Mouse (Mus musculus): ENCODE data around the gene Ppp1r14c. TPM values are rescaled to one million over a fixed set of nuclear protein-coding genes. Genes with fewer than 3 reads are reported as not detected.

Ppp1r14c gene
- polyA plus RNA-seq, 1 experiment from 2014 or later: 1.4 TPM

- Histone ChIP-seq H3K4me1 (replicated peaks; ENCODE audit: control insufficient read depth, insufficient read depth, low read length) (no peaks in the 10 kb centered on the region), H3K9me3 (ENCODE audit: control insufficient read depth) (no peaks in the 10 kb centered on the region), H3K4me2 (replicated peaks; ENCODE audit: low read depth) (no peak overlapping the region), H3K36me3 (ENCODE audit: control insufficient read depth, insufficient read depth) (no peaks in the 10 kb centered on the region), H3K27me3 (replicated peaks; ENCODE audit: control insufficient read depth, insufficient read depth, low read length) (no peaks in the 10 kb centered on the region), H3K4me3 (ENCODE audit: low read depth, low read length) (no peak overlapping the region), H3K27ac (ENCODE audit: low read depth, low read length) (no peak overlapping the region), H3K9ac (ENCODE audit: low read depth, low read length) (no peak overlapping the region)
- no peak for ATAC-seq
- 59% methylated on average over 2 of the region's 2 CpGs for WGBS
- no peak for TF ChIP-seq CTCF (IDR thresholded peaks at IDR 0.05; ENCODE audit: low read depth)
These were observed 40.4 kb downstream of the Ppp1r14c start for GRCm38 (mm10) chr10:3406280-3406679.

- Histone ChIP-seq H3K4me1 (replicated peaks; ENCODE audit: control insufficient read depth, insufficient read depth, low read length) (no peaks in the 10 kb centered on the region), H3K4me3 (ENCODE audit: low read depth, low read length) (no peak overlapping the region), H3K9me3 (ENCODE audit: control insufficient read depth) (no peaks in the 10 kb centered on the region), H3K4me2 (replicated peaks; ENCODE audit: low read depth) (no peak overlapping the region), H3K9ac (ENCODE audit: low read depth, low read length) (no peak overlapping the region), H3K27ac (ENCODE audit: low read depth, low read length) (no peak overlapping the region), H3K36me3 (ENCODE audit: control insufficient read depth, insufficient read depth) (no peaks in the 10 kb centered on the region), H3K27me3 (replicated peaks; ENCODE audit: control insufficient read depth, insufficient read depth, low read length) (no peaks in the 10 kb centered on the region)
- 59% methylated on average over 6 of the region's 6 CpGs for WGBS
- ATAC-seq: no peak
- TF ChIP-seq CTCF (IDR thresholded peaks at IDR 0.05; ENCODE audit: low read depth): no peak
These were observed 42.3 kb downstream of the Ppp1r14c start for GRCm38 (mm10) chr10:3408036-3408661.

GRCm38 (mm10) chr10:3408699-3409098 is 42.8 kb downstream of the Ppp1r14c start:
- TF ChIP-seq CTCF (IDR thresholded peaks at IDR 0.05; ENCODE audit: low read depth): no peak
- WGBS: 70% methylated on average over 3 of the region's 3 CpGs
- Histone ChIP-seq H3K9me3 (ENCODE audit: control insufficient read depth) (no peaks in the 10 kb centered on the region), H3K4me1 (replicated peaks; ENCODE audit: control insufficient read depth, insufficient read depth, low read length) (no peaks in the 10 kb centered on the region), H3K36me3 (ENCODE audit: control insufficient read depth, insufficient read depth) (no peaks in the 10 kb centered on the region), H3K4me3 (ENCODE audit: low read depth, low read length) (no peak overlapping the region), H3K27me3 (replicated peaks; ENCODE audit: control insufficient read depth, insufficient read depth, low read length) (no peaks in the 10 kb centered on the region), H3K4me2 (replicated peaks; ENCODE audit: low read depth) (no peak overlapping the region), H3K9ac (ENCODE audit: low read depth, low read length) (no peak overlapping the region), H3K27ac (ENCODE audit: low read depth, low read length) (no peak overlapping the region)
- ATAC-seq: no peak

- Histone ChIP-seq H3K9me3 (ENCODE audit: control insufficient read depth) (no peaks in the 10 kb centered on the region), H3K4me3 (ENCODE audit: low read depth, low read length) (no peak overlapping the region), H3K4me2 (replicated peaks; ENCODE audit: low read depth) (no peak overlapping the region), H3K27me3 (replicated peaks; ENCODE audit: control insufficient read depth, insufficient read depth, low read length) (no peaks in the 10 kb centered on the region), H3K27ac (ENCODE audit: low read depth, low read length) (no peak overlapping the region), H3K4me1 (replicated peaks; ENCODE audit: control insufficient read depth, insufficient read depth, low read length) (no peaks in the 10 kb centered on the region), H3K36me3 (ENCODE audit: control insufficient read depth, insufficient read depth) (no peaks in the 10 kb centered on the region), H3K9ac (ENCODE audit: low read depth, low read length) (no peak overlapping the region)
- ATAC-seq: no peak
- TF ChIP-seq CTCF (IDR thresholded peaks at IDR 0.05; ENCODE audit: low read depth): no peak
- 69% methylated on average over 3 of the region's 3 CpGs for WGBS
These were observed 45.4 kb downstream of the Ppp1r14c start for GRCm38 (mm10) chr10:3411222-3411621.

- H3K9me3 ChIP-seq (ENCODE audit: control insufficient read depth): no peaks in the 10 kb centered on the region
- 78% methylated on average over 2 of the region's 2 CpGs for WGBS
- H3K9ac ChIP-seq (ENCODE audit: low read depth, low read length): no peak overlapping the region
- no peak for TF ChIP-seq CTCF (IDR thresholded peaks at IDR 0.05; ENCODE audit: low read depth)
- no peak for ATAC-seq
- H3K4me1 ChIP-seq (replicated peaks; ENCODE audit: control insufficient read depth, insufficient read depth, low read length): no peaks in the 10 kb centered on the region
- no peaks in the 10 kb centered on the region for H3K27me3 ChIP-seq (replicated peaks; ENCODE audit: control insufficient read depth, insufficient read depth, low read length)
- no peak overlapping the region for H3K4me3 ChIP-seq (ENCODE audit: low read depth, low read length)
- H3K36me3 ChIP-seq (ENCODE audit: control insufficient read depth, insufficient read depth): no peaks in the 10 kb centered on the region
- H3K27ac ChIP-seq (ENCODE audit: low read depth, low read length): no peak overlapping the region
- no peak overlapping the region for H3K4me2 ChIP-seq (replicated peaks; ENCODE audit: low read depth)
These were observed 45.8 kb downstream of the Ppp1r14c start for GRCm38 (mm10) chr10:3411639-3412038.

GRCm38 (mm10) chr10:3414813-3415212 is 49.0 kb downstream of the Ppp1r14c start:
- Histone ChIP-seq H3K27me3 (replicated peaks; ENCODE audit: control insufficient read depth, insufficient read depth, low read length) (no peaks in the 10 kb centered on the region), H3K9ac (ENCODE audit: low read depth, low read length) (no peak overlapping the region), H3K4me3 (ENCODE audit: low read depth, low read length) (no peak overlapping the region), H3K4me1 (replicated peaks; ENCODE audit: control insufficient read depth, insufficient read depth, low read length) (no peaks in the 10 kb centered on the region), H3K9me3 (ENCODE audit: control insufficient read depth) (no peaks in the 10 kb centered on the region), H3K4me2 (replicated peaks; ENCODE audit: low read depth) (no peak overlapping the region), H3K27ac (ENCODE audit: low read depth, low read length) (no peak overlapping the region), H3K36me3 (ENCODE audit: control insufficient read depth, insufficient read depth) (no peaks in the 10 kb centered on the region)
- WGBS: 71% methylated on average over 5 of the region's 5 CpGs
- ATAC-seq: no peak
- TF ChIP-seq CTCF (IDR thresholded peaks at IDR 0.05; ENCODE audit: low read depth): no peak

GRCm38 (mm10) chr10:3416565-3416964 is 50.7 kb downstream of the Ppp1r14c start:
- no peak overlapping the region for H3K4me2 ChIP-seq (replicated peaks; ENCODE audit: low read depth)
- 60% methylated on average over 4 of the region's 4 CpGs for WGBS
- no peak overlapping the region for H3K27ac ChIP-seq (ENCODE audit: low read depth, low read length)
- H3K9ac ChIP-seq (ENCODE audit: low read depth, low read length): no peak overlapping the region
- no peaks in the 10 kb centered on the region for H3K36me3 ChIP-seq (ENCODE audit: control insufficient read depth, insufficient read depth)
- no peak for ATAC-seq
- no peaks in the 10 kb centered on the region for H3K4me1 ChIP-seq (replicated peaks; ENCODE audit: control insufficient read depth, insufficient read depth, low read length)
- TF ChIP-seq CTCF (IDR thresholded peaks at IDR 0.05; ENCODE audit: low read depth): no peak
- no peaks in the 10 kb centered on the region for H3K9me3 ChIP-seq (ENCODE audit: control insufficient read depth)
- H3K4me3 ChIP-seq (ENCODE audit: low read depth, low read length): no peak overlapping the region
- no peaks in the 10 kb centered on the region for H3K27me3 ChIP-seq (replicated peaks; ENCODE audit: control insufficient read depth, insufficient read depth, low read length)

Data from intestine, postnatal 0 days (tissue).